Mouse (Mus musculus) R1 (cell line): ENCODE measurements around the gene Rcan1.

ENCODE experiments used
- DNase-seq: peaks from one replicate; pipeline ENCODE4 v3.0.0-alpha.2; 2018; ENCODE audit warnings: low read depth, low spot score

Rcan1 gene

DNA sequence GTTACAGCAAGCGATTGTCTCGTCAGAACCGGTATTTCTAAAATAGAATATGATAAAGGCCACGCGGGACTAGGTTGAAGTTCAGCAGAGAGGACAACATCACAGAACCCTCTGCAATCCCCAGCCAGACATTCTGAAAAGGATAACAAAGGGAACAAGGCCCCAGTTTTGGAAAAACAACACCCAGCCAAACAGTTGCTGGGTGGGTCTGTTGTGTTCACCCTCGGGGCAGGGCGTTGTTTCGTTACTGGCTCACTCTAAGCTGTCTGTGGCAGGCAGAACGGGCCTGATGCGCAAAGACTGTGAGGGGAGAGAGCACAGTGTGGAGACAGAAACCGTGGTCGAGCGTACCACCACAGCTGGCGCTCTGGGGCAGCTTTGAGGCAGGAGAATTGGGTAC is 2.2 kb downstream of the Rcan1 start:
- peak; percentile 81 for DNase-seq

DNA sequence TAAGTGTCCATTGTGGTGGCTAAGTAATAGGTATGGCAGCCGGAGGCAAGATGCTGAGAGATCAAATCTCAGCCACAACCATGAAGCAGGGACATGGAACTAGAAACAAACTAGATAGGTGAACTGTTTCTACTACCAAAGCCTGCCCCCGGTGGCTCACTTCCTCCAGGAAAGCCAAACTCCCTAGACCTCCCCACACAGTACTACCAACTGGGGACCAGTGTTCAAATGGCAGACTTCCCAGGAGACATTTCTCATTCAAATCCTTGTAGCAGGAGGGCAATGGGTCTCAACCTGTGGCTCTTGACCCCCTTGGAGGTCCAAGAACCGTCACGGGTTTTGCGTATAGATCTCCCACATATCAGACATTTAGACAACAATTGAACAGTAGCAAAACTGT is 3.6 kb downstream of the Rcan1 start:
- no peak for DNase-seq

DNA sequence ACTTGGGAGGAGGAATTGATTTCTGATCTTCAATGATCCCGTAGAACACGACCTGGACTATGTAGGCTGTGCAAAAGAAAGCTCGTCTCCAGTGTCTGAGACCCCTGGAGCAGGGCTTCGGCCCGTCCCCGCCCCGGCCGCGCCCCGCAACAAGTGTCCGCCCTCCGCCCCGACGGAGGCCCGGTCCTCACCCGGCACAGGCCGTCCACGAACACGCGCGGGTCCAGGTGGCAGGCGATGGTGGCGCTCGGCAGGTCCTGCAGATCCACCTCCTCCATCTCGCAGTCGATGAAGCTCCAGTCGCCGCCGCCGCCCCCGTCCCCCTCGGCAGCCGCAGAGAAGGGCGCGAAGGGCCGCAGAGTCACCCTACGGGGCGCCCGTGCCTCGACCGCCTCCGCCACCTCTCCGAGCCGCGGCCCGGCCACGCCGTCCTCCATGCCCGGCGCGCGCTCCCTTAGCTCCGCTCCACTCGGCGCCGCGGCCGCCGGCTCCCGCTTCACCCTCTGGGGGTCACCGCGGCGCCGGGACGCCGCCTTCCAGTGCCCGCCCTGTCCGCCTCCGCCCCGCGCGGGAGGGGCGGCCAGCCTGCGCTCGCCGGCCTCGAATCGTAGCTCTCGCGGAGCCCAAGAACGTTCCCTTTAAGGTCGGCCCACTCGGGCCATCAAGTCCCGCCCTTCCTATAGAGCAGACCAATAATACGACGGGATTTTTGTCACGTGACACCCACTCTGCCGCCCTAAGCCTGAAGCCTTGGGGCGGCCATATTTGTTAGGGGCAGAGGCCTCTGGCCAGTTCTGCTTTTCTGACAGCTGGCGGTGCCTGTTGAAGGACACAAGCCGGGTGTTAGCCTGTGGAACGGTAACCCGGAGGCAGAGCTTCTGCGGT is 4.8 kb downstream of the Rcan1 start:
- DNase-seq = peak; percentile 98

DNA sequence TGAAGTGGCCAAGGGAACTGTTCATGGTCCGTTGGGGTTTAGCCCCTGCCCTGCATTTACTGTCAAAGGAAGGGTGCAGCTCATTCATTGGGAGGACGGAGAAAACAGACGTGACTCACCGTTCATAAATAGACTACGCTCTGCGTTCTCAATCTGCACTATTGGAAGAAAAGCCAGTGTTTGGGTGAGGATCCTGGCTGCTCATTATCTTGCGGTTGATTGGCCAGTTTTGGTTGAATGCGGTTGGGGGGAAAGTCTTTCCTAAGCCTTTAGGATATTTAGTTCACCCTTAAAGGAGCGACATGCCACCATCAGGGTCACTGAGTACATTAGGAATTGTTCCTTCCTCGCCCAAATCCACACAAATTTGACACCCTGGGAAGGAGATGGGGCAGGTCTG is 5.4 kb downstream of the Rcan1 start:
- no peak for DNase-seq

DNA sequence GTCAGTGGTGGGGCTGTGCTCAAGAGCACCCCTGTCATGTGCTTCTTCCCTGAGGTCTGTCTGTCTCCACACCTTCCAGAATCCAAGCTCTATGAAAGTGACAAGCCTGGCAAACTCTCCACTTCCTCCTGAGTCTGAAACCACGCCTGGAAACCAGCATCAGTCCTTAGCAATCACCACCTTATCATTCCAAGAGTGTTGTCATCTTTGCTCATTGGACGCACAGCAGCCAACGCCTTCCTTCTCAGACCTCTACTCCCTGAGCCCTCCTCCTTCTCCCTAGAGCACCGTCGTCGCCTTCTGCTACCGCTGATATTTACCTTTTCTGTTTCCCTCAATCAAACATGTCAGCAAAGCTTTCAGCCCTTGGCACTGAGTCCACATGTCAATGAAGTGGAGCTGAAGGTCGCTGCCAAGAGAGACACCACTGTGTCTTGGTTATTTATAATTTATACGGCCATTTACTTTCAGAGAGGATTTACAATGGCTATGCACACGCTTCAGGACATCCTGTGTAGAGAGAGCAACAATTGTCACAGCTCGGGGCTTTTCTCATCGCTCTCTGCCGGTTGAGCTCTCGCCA is 6.2 kb downstream of the Rcan1 start:
- DNase-seq = no peak

DNA sequence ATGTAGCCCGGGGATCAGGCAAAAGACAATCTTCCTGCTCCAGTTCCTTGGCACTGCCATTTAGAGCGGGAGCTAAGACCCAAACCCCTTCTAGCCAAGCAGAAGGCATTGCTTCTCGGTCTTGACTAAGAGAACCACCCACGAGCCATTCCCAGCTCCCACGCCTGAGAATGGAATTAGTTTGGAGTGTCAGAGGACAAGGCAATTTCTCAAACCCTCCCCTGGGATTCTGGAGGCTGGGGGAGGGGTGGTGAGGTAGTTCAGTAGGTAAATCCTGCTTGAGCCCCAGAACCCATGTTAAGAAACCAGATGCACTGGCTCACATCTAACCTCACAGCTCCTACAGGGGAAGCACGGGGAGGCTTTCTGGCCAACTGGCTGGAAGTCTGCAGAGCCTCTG is 9.3 kb downstream of the Rcan1 start:
- DNase-seq = peak; percentile 56

DNA sequence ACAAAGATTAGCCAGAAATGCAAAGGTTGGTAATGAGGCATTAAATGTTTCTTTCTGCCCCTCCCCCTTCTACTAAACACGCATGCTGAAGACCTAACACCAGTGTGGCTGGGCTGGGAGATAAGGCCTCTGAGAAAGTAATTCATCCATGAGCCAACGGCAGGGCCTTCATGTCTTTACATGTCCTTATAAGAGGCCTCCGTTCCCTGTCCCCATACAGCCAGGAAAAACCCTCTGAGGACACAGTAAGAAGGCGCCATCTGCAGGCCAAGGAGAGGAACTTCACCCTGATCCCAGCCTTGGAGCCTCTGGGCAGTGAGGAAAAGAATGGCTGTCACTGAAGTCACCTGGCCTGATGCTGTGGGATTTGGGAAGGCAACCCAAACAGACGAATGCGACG is 13.1 kb downstream of the Rcan1 start:
- peak; percentile 83 for DNase-seq

DNA sequence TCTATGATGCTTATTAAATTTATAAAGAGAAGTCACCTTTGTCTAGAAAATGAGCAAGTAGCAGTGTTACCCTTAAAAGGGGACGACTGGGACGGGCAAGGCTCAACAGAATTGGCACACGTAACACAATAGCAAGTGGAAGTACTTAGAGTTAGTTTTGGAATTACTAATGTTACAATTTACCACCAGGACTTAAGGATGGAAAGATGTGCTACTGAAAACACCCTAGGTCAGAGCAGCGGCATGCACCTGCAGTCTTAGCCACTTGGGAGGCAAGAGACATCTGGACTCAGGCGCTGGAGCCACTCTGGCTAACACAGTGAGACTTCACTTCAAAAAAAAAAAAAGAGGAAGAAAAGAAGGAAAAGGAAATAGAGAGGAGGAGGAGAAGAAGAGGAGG is 14.7 kb downstream of the Rcan1 start:
- no peak for DNase-seq

DNA sequence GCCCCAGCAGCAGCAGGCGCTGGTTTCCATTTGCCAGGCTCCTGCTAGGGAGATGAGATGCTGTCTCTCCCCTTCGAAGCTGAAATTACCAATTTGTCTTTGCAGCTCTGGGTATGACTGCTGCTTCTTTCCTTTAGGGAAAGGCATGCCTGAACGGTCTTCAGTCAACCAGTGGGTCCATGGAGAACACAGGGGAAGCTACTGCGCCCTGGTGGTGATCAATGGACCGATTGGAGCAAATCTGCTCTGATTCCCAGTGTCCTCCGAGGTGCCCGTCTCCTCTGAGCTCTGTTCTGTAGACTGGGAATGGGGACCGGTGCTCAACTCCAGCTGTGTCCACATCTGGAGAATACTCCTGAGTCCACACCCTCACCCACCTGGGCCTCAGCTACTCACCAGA is 15.2 kb downstream of the Rcan1 start:
- DNase-seq = no peak

DNA sequence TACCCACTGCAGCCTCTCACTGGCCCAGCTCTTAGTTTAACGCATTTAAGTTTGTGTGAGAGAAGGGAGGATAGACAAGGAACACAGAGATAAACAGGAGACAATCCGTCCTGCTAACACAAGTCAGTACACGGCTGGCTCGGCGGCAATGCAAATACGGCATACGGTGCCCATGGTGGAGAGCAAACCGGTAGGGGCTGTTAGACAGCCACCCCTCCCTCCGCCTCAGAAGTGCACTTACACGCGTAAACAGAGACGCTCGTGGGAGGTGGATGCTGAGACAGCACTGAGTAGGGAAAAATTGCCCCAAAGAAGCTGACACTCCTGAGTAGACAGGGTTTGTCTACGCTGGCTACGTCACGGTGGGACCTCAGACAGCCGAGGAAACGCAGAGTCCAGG is 16.2 kb downstream of the Rcan1 start:
- no peak for DNase-seq

DNA sequence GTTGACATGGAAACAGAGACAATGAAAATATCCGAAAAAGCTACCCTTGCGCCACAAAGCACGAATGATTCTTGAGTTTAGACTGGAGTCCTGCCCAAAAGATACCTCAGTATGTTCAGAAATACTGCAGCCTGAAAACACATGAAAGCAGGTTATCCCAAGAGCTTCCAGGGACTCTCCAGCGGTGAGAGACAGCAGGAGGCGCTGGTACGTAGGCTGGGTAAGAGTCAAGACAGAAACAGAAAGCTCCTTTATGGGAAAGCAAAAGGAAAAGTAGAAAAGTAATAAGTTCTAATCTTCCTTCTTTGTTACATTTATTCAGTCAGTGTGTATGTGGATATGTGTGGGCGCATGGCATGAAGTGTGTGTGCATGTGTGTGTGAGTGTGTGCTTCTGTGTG is 16.7 kb downstream of the Rcan1 start:
- no peak for DNase-seq

DNA sequence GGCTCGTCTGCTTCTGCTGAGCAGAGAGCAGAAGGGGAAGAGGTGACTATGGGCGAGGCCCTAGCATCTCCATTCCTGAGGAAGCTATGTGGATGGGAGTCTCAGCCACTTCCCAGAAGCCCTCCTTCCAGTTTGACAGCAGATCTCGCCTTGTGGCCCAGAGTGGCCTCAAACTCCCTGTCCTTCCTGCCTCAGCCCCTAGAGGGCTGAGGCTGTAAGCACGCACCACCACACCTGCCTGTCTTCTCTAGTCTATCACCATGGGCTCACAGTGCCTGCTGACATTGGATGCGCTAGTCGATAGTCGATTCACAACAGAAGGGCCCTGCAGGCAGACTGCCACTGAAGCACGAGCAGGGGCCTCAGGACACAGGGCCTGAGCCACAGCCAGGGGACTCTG is 18.1 kb downstream of the Rcan1 start:
- peak; percentile 77 for DNase-seq

DNA sequence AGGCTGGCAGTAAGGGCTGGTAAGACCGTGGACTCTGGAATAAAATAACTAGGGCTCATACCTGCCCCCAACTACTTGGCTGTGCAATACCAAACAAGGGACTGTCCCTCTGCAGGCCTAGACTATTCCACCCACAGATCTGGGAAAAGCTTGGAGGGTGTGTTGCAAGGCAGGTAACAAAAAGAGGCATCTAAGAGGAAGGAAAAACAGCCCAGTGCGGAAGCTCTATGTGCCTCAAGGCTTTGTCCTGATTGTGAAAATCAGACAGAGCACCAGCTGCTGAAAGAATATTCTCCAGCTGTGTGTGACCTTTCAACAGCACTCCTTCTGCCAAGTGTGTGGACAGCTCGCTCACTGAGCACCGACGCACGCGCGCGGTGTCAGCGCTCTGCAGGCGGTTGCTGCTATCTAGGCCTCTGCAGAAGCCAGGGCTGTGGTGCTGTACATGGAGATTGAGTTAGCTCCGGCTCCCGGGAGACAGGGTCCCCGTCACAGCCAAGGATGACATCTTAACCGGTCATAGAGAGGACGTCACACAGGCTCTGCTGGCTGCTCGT is 19.1 kb downstream of the Rcan1 start:
- no peak for DNase-seq

DNA sequence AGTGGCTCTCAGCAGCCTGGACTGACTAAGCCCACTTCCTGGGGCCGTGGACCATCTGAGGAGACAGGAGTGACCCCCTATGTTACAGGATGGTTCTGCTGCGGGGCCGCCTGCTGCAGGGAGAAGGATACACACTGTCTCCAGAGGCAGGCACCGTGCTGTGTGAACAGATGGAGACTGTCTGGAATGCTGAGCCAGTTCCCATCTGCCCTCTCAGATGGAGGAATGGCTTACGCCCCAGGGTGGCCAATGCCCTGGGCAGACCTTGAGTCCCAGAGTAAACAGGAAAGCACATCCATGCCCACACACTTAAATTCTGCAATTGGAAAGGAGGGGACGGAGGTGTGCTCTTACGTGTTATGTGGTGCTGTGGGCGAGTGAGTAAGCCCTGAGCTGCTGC is 20.3 kb downstream of the Rcan1 start:
- DNase-seq = no peak

DNA sequence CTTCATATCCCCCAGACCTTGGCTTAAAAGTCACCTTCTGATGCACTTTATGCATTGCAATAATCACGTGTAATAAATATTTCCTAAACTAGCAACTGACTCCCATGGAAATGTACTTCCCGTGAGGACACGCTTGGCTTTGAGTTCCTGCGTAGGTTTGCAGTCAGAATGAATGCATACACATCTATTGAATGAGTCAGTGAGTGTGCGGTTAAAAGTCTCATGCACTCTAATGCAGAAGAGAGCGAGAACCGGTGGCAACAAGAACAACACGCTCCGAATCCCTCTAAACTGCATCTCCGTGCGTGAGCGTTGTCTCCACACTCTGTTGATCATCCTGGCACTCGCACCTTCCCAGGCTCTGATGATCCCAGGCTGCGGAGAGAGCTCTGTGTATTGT is 21.6 kb downstream of the Rcan1 start:
- no peak for DNase-seq

DNA sequence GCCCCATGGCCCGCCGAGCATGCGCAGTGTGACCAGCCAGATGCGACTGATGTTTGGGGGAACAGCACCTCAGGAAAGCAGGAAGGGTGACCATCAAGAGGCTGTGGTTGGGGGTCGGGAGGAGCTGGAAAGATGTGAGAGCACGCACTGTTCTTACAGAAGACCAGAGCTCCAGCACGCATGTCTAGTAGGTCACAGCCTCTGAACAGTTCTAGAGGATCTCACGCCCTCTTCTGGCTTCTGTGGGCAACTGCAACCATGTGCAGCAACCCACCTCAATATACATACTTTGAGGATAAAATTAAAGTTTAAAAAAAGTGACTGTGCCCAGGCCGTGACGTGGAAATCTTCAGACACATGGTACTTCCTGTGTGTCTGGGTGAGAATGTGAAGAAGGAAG is 25.3 kb downstream of the Rcan1 start:
- DNase-seq = peak; percentile 68

DNA sequence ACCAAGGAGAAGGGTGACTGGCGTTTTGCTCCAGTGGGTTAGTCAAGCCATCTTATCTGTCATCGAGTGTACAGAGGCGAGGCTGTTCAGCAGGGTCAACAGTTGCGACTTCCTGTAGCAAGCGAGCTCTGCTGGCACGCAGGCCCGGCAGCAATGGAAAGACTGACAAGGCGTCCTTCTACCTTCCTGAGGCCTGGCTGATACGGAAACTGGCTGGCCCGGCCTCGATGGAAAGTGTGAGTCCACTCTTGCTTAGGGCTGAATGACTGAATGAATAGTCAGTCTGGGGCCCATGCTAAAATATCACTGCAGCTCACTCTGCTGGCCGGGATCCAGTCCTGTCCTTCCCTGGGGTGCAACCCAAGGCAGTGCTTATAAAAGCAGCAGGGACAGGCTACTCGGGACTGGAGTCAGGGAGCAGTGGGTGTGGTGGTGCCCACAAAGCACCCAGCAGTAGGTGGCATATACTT is 27.0 kb downstream of the Rcan1 start:
- DNase-seq = no peak

DNA sequence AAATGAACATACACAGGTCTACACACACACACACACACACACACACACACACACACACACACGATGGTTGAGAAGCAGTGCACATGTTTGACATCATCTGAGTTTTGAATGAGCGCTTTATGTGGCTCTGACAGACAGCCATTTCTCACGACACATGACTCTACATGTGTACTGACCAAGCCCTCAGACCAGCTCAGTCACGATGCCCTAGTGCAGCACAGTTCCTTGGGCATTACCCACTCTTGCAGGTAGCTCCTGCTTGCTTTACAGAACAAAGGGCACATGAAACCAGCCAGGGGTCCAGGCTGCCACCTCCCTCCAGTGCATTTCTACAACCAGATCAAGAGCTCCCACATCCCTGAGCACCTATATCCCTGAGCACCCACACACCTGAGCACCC is 27.7 kb downstream of the Rcan1 start:
- DNase-seq = no peak

DNA sequence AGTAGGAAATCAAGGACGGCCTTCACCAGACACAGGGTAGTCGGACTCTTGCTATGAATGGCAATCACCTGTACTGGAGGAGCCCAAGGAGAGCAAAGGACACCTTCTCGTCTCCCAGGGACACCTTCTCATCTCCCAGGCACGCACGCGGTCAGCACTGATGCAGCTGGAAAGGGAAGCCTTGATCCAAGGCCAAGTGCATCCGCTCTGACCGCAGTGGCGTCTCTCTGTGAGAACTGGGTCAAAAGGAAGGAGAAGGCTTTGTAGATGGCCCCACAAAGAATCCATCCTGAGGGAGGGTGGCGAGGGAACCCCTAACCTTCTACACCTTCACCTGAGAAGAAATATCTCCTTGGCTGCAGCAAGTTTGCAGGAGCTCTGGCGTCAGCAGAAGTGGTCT is 28.5 kb downstream of the Rcan1 start:
- DNase-seq = no peak

DNA sequence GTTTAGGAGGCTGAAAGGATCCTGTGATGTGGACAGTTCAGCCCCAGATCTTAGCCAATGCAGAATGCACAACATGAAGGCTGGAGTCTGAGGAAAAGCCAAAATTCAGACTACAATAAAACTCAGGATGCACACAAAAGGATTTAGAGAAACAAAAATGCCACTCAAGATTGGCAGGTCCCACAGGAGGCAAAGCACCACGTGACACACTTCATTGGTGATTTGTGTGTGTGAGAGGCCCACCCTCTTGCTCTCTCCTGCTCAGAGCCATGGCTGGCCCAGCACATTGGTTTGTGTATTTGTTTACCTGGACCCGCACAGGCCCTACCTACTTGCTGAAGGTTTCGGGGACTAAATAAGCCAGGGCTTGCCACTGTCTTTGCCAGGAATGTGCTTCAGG is 29.5 kb downstream of the Rcan1 start:
- DNase-seq = no peak

DNA sequence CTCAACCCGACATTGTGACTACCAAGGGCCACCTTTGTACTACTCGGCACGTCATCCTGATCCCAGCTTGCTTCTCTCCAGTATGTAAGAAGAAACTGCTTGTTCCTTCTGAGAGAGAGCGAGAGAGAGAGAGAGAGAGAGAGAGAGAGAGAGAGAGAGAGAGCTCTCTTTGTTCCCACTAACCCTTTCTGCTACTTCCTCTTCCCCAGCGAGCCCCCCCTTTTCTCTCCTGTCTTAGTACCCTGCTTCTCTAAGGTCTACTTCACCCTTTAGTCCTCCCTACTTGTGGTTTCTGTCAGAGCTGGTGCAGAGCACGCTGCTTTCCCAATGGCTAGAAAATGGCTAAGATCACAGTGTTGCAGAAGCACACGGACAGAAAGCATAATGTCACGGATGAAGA is 30.4 kb downstream of the Rcan1 start:
- no peak for DNase-seq

DNA sequence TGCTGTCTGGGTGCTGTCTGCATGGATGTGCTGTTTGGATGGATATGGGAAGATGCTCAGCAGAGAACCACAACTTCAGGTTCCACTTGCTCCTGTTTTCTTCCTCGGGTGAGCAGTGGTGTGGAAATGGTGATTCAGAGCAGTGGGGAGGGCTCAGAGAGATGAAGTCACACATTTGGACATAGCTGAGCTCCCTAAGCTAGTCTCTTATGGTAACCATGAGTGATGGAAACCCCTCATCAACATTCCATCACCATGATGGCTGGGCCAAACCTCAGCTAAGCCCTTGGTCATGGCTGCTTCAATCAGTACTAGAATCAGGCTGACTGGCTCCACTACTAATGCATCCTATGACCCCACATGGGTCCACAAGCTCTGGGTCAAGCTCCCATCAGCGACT is 30.9 kb downstream of the Rcan1 start:
- no peak for DNase-seq

DNA sequence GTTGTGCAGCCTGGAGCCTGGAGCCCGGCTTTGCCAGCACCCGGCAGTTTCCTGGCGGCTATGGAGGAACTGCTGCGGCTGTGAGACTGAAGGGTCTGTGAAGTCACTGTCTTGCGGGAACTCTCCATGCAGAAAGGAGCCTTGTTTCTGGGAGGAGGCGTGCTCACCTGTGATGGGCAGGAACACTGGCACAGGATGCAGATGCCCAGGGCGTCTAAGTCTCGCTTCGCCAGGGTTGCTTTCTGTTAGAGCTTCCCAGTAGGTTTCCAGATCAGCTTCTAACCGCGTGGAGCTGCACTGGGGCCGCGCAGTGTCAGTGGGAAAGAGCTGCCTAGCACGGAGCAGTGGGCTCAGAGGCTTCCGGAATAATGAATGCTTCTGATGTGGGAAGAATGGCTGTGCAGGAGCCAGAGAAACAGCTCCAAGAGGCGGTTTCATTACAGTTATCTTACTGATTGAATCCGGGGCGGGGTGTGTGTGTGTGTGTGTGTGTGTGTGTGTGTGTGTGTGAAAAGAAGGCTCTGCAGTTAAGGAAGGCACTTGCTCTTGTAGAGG is 35.2 kb downstream of the Rcan1 start:
- no peak for DNase-seq
